Mouse (Mus musculus): ENCODE data around the gene Ift52.

Ift52 gene

DNA sequence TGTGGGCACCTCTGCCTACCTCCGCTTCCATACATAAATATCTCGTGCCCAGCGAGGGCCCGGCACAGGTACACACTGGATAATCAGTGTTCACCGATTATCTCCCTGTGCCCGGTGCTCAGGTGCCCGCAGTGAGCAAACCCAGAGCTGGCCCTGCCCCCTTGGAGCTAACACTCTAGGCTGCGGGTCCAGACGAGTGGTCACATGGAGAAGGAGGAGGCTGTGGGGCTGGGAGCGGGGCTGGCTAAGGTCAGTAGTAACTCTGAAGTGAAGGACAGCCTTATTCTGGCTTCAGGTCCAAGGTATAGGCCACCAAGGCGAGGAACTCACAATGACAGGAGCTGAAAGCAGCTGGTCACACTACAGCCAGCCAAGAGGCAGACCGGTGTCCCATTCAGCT is 57.7 kb downstream of the Ift52 start:
- no peak for DNase-seq (ENCODE audit: low spot score)

DNA sequence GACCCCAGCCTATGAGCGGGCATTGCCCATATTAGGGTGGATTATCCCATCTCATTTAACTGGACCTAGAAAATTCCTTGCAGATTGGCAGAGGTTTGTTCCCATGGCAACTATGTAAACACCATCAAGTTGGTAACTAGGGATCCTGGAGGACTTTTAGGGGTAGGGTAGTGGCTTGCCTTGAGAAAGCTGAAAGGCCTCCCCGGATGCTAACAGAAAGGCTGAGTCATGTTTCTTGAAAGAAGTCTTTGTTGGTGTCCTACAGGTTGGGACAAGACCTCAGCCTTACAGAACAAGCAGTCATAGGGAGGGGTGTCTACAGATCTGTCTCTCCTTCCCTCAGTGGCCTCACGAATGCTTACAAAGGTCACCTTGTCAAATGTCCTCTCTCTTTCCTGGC is 58.1 kb downstream of the Ift52 start:
- DNase-seq (ENCODE audit: low spot score) = no peak

DNA sequence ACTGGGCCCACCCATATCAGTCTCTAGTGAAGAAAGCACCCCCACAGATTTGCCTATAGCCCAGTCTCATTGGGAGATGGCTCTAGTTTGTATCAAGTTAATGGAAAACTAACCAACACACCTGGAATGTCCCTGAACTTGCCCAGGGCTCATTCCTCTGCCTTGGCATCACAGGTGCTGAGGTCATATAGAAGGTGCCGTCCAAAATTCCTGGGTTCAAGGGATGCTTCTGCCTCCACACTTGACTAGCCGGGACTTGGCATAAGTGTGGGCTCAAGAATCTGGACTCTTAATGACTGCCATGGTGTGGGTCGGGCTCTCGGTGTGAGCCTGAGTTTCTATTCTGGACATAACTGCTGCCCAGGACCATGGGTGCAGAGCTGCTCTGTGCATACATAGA is 61.9 kb downstream of the Ift52 start:
- no peak for DNase-seq (ENCODE audit: low spot score)

DNA sequence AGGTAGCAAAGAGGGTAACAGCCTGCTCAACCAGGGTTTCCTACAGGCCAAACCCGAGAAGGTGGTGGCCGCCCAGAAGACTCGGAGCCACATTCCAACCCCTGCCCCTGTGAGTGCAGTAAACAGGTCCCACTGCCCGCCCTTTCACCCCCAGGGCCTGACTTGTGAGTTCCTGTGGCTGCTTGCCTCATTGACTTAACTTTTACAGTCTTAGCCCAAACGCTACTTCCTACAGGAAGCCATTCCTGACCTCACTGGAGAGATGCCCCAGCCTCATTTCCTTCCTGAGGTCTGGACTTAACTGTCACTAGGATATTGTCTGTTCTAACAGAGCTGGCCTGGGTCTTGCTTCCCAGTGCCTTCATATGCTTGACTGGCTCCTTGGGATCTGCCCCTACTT is 65.4 kb downstream of the Ift52 start:
- no peak for DNase-seq (ENCODE audit: low spot score)

DNA sequence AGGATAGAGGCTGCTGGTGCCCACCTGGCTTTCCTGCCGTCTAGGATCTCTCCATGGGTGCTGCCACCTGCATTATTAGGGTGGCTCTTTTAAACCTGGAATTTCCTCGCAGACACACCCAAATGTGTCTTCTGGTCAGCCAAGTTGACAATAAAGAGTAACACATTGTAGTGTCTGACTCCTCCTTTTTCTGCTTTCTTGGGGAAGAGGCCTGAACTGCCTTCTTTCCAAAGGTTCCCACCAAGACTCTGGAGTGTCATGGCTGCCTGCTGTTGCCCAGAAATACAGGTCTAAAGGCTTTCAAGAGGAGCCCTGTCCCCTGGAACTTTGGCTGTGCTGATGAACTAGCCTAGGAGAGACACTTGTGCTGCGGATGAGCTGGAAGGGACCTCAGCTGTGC is 67.4 kb downstream of the Ift52 start:
- DNase-seq (ENCODE audit: low spot score) = no peak

DNA sequence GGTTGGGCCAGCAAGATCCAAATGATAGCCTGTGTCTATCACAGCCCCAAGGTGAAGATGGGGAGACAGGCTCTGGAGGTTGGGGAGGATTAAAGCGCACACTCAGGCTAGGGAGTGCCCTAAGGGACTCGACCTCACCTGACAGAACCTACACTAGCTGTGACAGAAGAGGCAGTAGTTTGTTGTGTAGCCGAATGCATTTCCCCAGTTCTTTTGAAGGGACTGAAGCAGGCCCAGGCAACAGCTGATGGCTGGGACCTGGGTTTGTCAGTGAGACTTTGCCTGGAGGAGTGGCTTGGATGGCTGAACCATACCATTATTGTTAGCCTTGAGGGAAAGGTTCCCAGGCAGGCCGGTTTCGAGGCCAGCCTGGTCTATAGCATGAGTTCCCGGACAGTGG is 67.9 kb downstream of the Ift52 start:
- no peak for DNase-seq (ENCODE audit: low spot score)

DNA sequence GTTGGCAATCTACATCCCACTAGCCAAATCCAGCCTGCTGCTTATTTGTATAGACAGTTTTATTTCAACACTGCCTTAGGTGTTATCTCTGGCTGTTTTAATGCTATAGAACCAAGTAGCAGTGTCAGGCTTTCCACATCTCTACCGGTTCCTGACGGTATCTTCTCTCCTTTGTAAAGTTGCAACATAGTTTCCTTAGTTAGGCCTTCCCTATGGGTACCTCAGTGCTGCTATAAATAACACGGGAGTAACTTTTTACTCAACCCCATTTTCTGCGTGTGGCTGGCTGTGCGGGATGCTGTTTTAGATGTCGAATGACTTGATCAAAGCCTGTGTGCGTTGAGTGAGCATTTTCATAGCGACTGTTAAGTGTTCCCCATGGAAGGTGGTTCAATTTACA is 69.4 kb downstream of the Ift52 start:
- no peak for DNase-seq (ENCODE audit: low spot score)

DNA sequence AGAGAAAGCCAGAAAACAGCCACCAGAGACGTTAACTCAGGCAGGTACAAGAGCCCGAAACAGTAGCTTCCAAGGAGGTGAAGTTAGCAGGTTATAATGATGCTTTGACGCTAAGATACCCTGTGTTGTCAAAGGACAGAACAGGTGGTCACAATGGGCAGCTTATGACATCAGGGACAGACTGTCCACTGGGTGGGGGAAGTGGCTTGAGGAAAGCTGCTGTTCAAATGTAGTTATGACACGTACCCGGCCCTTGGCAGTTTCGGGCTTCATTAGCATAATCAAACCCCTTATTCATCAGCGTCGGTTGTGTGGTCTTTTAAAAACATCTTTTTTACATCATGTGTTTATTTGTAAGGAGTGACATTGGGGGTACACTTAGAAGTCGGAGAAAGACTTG is 70.6 kb downstream of the Ift52 start, which contains the start of gene Gtsf1l:
TSS of gene Gtsf1l (minus strand) at position 128 of the 400 bp plus-strand sequence.
- no peak for DNase-seq (ENCODE audit: low spot score)

DNA sequence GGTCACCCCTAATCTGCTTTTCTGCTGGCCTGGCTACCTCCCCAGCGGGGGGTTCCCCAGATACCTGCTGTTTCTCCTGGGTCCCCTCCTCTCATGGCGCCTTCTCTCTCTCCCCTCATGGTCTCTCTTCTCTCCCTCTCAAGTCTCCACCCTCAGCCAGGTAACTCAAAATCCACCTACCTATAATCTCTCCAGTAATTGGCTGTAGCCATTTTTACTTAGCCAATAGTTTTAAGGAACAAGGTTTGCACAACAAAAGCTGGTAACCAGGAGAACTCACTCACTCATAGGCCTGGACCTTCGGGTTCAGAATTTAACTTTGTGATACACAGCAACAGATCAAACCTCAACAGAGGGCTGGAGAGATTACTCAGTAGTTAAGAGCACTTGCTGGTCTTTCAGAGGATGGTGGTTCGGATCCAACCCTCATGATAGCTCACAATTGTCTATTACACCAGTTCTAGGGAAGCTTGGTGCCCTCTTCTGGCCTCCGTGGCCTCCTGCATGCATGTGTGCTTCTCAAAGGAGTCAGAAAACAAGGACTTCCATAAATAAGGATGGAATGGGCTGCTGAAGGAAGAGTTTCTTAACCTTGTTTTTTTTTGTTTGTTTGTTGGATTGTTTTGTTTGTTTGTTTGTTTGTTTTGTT is 72.4 kb downstream of the Ift52 start:
- DNase-seq (ENCODE audit: low spot score) = no peak

DNA sequence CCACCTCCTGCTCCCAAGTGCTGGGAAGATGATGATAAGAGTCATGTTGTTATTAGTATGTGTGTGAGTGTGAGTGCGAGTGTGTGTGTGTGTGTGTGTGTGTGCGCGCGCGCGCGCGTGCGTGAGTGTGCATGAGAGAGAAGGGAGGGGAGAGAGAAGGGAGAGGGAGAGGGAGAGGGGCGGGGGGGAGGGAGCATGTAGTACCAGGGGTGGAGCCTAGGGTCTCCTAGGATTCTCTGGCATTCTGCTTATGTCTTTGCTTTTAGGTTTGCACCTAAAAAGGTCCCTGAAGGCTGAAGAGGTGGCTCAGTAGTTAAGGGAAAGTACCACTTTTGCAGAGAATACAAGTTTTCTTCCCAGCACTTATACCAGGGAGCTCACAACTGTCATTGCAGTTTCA is 77.8 kb downstream of the Ift52 start:
- DNase-seq (ENCODE audit: low spot score) = no peak
